Mouse (Mus musculus) frontal cortex, adult (tissue): ENCODE results near the gene Dagla.

Source experiments
- ATAC-seq: cut with Nextera tagmentation; 2 replicates; pipeline ENCODE4 v1.9.2; 2017; ENCODE audit warnings: mild to moderate bottlenecking, moderate library complexity, mixed read lengths; ENCODE audit not compliant: low TSS enrichment

Gene Dagla

GRCm38 (mm10) chr19:10280771-10281540, 23.7 kb downstream of the Dagla start:
- ATAC-seq = peak; percentile 20; the same call in 1 of the 2 replicates

DNA sequence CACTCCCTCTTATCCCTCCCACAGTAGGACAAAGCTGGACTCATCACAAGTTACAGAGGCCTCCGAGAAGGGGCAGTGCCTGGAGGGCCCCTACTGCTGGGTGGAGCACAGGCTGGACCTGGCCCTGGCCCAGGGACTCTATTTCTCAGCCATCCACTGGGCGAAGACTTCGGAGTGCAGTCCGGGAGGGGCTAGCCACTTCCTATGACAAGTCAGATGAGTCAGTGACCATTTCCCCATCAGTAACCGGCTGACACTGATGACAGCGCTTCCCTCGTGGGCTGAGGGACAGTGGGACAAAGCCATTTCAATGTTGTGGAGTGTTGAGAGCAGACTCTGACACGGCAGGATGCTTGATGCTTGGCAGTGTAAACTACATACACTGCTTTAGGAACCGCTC, 25.0 kb downstream of the Dagla start:
- ATAC-seq = no peak

DNA sequence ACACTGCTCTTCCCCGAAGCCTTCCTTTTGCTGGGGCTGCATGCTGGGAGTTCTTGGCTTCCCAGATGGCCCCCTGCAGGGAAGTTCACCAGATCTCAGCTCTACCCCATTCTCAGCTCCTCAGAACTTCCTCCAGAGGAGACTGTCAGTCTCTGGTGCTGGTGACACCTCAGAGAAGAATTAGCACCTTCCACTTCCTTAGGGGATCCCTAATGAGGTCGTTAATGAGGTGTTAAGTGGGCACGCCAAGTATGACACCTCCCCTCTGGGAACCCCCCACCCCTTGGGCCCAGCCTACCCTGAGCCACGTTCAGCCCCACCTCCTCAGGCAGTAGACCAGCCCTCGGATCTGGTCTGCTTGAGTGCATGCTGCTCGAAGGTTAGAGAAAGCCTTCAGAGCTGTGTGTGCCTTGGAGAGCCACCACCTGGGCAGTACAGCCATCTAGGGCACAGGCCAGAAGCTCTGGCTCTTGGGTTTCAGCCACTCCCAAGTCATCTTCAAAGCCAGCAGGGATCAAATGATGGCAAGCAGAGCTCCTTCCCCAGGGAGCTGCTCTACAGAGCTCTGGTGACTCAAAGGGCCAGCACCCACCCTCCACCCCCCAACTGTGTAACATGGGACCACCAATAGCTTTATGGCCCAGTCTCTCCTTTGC, 25.9 kb downstream of the Dagla start:
- ATAC-seq = no peak

DNA sequence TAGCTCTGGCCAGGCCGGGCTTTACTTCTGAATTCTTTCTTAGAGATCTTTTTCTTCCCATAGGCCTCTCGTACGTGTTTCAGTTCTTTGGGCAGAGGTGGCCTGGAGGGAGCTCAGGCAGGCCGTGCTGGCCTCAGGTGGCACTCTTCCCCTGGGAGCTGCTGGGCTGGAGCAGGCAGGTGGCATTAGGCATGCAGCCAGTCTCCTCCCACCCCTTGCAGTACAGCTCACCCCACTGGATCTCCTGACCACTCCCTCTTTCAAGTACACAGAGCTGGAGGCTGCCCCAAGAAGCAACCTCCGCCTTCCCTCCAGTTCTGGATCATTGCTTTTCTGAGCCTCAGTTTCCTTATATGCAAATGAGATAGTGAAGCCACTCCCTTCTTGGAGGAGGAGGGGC, 26.9 kb downstream of the Dagla start:
- ATAC-seq = no peak

- no peak for ATAC-seq
Observed at GRCm38 (mm10) chr19:10277331-10277730, 27.3 kb downstream of the Dagla start.

DNA sequence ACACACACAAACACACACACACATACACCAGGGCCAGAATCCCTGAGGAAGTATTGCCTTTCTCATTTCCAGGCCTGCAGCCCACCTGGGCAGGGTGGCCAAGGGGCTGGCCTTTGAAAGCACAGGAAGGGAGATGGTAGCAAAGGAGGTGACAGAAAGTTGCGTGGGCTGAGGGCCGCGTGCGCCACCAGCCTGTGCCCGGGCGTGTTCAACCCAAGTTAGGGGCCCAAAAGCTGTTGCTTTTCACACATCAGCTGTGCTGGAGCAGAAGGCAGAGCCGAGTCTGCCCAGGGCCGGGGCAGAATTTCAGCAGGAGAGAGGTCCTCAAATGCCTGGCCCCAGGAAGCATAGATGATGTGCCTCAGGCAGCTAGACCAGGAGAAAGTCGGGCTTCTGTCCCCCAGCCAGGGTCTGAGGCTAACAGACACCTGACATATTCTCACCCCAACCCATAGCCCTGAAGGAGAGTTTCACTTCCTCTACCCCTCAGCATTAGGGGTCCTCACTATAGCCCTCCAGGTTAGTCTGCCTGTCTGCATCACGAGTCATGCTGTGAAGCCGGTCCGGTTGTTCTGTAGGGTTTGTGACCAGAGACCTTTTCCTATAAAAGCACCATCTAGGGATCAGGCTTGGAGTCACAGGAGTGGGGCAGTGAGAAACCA, 28.1 kb downstream of the Dagla start:
- 0 out of 2 replicates have a peak, but pooled peaks have one; percentile 5 for ATAC-seq

- ATAC-seq = no peak
Observed at GRCm38 (mm10) chr19:10274056-10274455, 30.6 kb downstream of the Dagla start.

DNA sequence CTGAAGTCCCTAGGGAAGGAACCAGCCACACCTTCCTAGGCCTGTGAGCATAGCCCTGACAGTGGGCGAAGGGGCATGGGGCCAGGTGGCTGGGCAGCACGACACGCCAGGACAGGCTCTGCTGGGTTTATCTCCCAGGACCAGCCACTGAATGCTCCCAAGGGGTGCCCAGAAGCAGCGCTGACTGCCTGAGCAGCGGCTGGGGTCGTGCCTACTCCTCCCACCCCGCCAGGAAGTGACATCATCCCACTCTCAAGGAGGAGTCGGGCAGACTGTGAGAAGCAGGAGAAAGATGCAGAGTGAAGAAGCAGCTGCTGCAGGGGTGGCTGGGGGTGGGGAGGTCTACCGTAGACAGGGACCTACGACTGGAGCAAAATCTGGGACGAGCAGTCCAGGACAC, 31.9 kb downstream of the Dagla start:
- peak; percentile 86 for ATAC-seq

GRCm38 (mm10) chr19:10271592-10271991, 33.1 kb downstream of the Dagla start:
- no peak for ATAC-seq

DNA sequence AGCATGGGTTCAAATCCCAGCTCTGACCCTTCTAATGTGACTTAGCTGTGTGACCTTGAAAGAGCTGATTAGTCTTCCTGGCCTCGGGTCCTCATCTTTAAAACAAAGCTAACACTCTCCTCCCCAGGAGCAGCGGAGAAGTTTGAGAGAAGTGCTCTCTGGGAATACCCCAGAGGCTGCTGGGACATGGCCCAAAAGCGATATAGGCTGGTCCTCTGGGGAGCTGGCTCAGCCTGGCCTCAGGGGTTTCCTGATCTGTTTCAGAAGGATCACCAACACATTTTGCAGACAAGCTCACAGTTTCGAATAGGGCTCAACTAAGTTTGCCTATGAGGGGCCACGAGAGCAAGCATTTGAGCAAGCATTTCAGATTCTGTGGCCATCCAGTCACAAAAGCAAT, 34.3 kb downstream of the Dagla start:
- no peak for ATAC-seq

- ATAC-seq = no peak
Observed at GRCm38 (mm10) chr19:10268851-10269250, 35.8 kb downstream of the Dagla start.

GRCm38 (mm10) chr19:10267953-10268352, 36.7 kb downstream of the Dagla start:
- no peak for ATAC-seq

DNA sequence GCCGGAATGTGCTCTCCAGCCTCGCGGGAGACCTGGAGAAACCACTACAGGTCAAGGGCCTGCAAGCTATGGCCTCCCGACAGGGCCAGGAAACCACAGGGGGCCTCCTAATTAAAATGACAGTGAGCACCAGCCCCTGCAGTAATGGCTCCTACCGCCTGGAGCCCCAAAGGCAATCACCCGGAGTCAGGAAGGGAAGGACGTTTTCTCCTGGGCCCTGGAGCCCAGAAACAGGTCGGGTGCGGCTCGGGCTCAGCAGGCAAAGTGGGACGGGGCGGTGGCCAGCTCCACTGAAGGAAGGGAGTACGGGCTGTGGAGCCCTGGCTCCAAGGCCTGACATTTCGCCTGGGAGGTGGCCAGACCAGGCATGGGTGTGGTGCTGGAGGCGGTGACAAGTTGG, 37.6 kb downstream of the Dagla start:
- ATAC-seq = no peak

DNA sequence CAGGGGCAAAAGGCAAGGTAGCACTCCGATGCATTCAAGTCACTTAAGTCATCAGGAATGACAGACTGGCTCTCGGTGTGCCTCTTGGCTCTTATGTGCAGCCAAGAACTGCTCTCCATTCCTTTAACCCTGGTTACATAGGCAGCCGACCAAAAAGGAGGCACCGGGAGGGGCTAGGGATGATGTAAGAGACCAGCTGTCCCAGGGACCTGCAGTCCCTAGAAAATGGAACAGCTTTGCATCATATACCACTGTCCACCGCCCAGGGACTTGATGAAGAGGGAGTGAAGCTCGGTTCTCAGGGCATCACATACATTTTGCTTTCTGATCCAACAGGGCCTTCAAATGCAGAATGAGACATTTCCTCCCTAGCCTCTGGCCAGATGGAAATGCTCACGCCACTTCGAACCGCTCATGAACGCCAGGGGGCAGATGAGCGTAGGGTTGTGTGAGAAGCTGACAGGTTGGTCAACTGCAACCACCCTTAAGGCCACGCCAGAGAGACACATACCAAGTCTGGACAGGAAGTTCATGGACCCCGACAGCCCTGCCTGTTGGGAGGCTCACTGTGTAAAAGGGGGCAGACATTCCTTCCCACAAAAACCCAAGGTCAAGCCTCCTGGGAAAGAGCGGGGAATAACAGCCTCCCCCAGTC, 38.4 kb downstream of the Dagla start:
- ATAC-seq = peak; percentile 56

DNA sequence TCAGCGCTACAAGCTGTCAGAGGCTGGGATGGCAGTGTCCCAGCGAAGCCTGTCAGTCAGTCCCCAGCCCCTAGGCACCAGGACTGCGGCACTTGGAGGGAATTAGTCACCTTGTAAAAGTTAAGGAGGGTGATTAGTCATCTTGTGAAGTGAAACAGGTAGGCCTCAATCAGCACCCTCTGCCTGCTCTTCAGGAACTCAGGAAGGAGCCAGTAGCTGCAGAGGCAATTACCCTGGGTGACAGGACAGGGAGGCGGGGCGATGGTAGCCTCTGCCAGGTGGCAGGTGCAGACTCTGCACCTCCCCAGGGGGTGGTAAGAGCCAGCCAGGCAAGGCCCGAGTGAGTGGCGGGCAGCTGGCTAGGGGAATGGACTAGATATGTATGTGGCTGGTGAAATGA, 43.3 kb downstream of the Dagla start:
- no peak for ATAC-seq

GRCm38 (mm10) chr19:10258279-10259011, 46.2 kb downstream of the Dagla start:
- peak; percentile 82 for ATAC-seq

DNA sequence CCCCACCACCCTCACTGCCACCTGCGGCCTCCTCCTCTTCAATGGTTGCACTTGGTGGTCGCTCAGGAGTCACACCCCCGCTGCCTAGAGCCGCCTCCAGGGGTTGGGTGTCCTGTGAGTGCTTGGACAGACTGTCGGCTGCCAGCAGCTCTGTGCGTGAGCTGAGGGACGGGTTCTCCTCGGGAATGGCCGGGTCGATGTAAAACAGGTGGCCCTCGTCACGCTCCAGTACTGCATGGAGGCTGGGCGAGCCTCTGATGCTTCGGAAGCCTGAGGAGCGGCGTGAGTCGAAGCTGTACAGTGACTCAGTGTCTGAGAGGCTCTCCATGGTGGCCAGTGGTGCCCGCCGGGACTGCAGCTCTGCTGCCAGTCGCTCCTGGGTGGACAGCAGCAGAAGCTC, 56.5 kb downstream of the Dagla start:
- ATAC-seq = no peak

- ATAC-seq = no peak
Observed at GRCm38 (mm10) chr19:10247165-10247564, 57.5 kb downstream of the Dagla start.

DNA sequence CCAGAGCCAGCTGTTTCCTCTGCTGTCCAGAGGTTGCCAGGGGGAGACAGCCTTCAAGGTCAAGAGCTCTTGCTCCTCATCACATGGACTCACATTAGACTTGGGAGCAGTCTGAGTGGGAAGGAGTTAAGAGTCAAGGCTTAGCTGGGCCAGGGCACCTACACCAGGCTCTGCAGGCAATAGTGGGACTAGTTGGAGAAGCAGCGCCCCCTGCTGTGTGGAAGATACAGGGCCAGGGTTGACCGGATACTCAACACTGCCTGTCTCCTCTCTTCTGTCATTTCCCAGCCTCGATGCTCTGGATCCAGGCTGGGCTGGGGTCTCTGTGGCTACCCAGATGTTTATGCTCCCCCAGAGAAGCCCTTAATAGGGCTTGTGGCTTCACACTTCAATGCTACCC, 60.5 kb downstream of the Dagla start:
- ATAC-seq = peak; percentile 36

DNA sequence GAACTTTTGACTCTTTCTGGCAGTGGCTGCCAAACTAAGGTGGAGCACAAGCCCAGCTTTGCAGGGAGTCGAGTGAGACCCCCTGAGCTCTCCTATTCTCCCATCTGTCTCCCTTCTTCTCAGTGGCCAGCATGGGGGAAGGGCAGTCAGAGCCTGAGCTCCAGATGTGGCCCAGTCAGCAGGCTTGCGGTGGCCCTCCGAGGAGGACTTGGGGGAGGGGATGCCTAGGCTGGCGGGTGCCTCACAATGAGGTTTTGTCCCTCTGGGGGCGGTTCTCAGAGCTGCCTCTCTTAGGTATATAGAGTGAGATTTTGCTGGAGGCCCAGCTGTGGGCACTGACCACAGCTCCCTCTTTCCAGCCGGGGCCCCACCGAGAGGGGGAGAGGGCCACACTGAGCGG, 61.8 kb downstream of the Dagla start:
- no peak for ATAC-seq

GRCm38 (mm10) chr19:10240654-10241305, 63.9 kb downstream of the Dagla start, which contains the start of gene Myrf:
TSS of gene Myrf (minus strand) at chr19:10240748.
- ATAC-seq = peak; percentile 64
